Mouse (Mus musculus): ENCODE results near the gene Ankrd49. TPM values are rescaled to one million over a fixed set of nuclear protein-coding genes. Genes with fewer than 3 reads are reported as not detected.

Gene Ankrd49
- 10 to 100 TPM; 11.4 to 14.9 TPM for total RNA-seq (2023)

DNA sequence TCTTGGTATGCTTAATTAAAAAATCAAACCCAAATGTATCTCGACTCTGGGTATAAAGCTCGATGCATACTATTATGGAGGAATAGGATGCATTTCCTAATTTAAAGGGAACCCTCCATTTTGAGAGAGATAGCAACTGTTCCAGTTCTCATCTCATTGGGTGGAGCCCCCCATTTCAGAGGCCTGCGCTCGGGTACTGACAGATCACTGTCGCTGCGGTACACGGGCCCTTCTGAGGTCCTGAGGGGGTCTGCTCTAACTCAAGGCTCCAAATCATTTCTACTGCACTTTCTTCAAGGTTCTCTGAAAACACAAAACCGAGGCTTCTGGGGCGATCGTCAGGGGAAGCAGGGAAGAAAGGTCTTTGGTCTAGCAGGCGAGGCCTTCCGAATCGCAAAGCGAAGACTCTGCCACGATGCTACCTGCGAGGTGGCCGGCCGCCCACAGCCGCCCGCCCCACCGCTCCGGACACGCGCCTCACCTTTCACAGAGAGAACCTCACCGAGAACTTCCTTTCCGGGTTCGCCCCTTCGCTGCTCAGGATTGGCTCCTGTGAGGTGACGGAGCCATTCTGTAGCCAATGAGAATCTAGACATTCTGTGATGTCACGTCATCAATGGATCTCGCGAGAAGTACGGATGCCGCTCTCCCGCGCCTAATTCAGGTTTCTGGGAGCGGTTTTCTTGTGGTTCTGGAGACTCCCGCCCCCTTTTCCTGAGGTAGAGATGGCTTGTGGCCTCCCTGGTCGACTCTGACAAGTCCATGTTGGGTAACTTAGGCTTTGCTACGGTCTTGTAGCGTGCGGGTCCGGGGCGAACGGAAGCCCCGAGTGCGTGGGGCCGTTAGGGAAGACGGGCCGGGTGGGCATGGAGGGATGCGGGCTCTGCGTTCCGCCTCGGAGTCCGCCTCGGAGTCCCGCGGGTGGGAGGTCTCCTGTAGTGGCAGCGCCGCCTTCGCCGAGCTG, at the start of gene Ankrd49, which contains the start of gene Mre11a:
Gene Ankrd49, minus strand, starts transcription at position 818 of the 964 bp plus-strand sequence.
Gene Mre11a, plus strand, starts transcription at position 616 of the 964 bp plus-strand sequence.

DNA sequence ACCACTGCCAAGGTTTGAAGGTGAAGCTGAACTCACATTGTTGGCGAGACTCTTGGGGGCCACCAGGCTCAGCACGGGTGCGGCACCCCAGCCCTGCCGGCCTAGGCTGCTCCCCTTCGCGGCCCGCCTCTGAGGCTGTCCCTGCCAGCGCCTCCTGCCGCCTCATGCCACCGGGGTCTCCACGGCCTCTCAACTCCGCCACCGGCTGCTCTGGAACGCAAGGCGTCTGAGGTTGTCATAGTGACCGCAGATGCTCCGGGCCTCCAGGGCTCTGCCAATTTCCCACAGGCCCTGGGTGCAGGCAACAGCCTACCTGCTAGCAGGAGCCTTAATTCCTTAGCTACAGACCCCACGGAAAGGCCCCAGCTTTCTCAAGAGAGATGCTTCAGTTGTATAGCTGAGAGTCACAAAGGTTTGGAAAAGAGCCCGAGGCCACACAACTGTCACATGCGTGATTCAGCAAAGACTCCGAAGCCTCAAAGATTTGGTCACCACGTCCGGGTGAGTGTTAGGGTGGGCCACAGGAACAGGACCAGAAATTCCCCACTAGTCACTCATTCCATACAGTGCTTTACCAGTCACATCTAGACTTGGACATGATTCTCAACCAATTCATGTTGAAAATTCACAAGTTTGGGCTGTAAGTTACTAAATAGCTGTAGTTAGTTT, 13.7 kb downstream of the Ankrd49 start, which contains the start of gene 1700012B09Rik:
Gene 1700012B09Rik, minus strand, starts transcription at position 228 of the 669 bp plus-strand sequence.

GRCm38 (mm10) chr9:14752001-14752522, 32.6 kb downstream of the Ankrd49 start, which contains the start of gene Fut4:
Gene Fut4 (minus strand): TSS chr9:14752393.

GRCm38 (mm10) chr9:14740151-14740924, 44.3 kb downstream of the Ankrd49 start, which contains the start of gene Piwil4:
Gene Piwil4 (minus strand): TSS chr9:14740733.

Other genes starting within 250 kb of the Ankrd49 start
- 1 to 10 TPM in 1 of 2 experiments, under 1 TPM in 1; 0.33 to 2.3 TPM for gene Amotl1, start 139.8 kb downstream of the Ankrd49 start, total RNA-seq (2023)
- not detected for gene Piwil4, start 44.1 kb downstream of the Ankrd49 start, total RNA-seq (2023)
- gene Fut4, start 32.5 kb downstream of the Ankrd49 start, total RNA-seq (2023), result 1 to 10 TPM; 7.8 to 9.3 TPM
- 1 to 10 TPM; 2.1 to 3.0 TPM for gene 1700012B09Rik, start 13.8 kb downstream of the Ankrd49 start, total RNA-seq (2023)
- 10 to 100 TPM; 27.7 to 28.7 TPM for gene Mre11a, start 202 bp downstream of the Ankrd49 start, total RNA-seq (2023)
- gene Gpr83, start 75.4 kb upstream of the Ankrd49 start, total RNA-seq (2023), result not detected
- not detected for gene Izumo1r, start 119.1 kb upstream of the Ankrd49 start, total RNA-seq (2023)